Mouse (Mus musculus) CH12.LX (cell line): ENCODE measurements around the gene Mgp. TPM values are rescaled to one million over a fixed set of nuclear protein-coding genes. Genes with fewer than 3 reads are reported as not detected.

Source experiments
- DNase-seq: peaks from one replicate; pipeline ENCODE4 v3.0.0-alpha.2; 2013; ENCODE audit errors: extremely low read depth
- H3K27ac ChIP-seq: 2 replicates; pipeline ENCODE4 v1.5.1; 2012; ENCODE audit warnings: low read depth, mild to moderate bottlenecking, control low read depth, moderate library complexity; ENCODE audit not compliant: insufficient read depth
- H3K27me3 ChIP-seq: replicated peaks from 2 replicates; pipeline ENCODE3; 2012; ENCODE audit warnings: inconsistent platforms
- H3K36me3 ChIP-seq, 2 experiments: replicated peaks in 1 of 2; 2 replicates each; pipeline versions ENCODE3 to v1.6.1; 2012; ENCODE audit warnings: inconsistent platforms in 1 of 2, low read length in 1 of 2, mild to moderate bottlenecking in 1 of 2, mixed read lengths in 1 of 2, moderate library complexity in 1 of 2; ENCODE audit not compliant: control insufficient read depth in 1 of 2, insufficient read depth in 1 of 2
- H3K4me1 ChIP-seq, 2 experiments: 2 replicates each; pipeline ENCODE4 v1.6.1; 2012; ENCODE audit warnings: inconsistent platforms in 1 of 2, moderate library complexity in 1 of 2; ENCODE audit not compliant: insufficient read depth in 2 of 2, control insufficient read depth in 1 of 2
- H3K4me2 ChIP-seq: 2 replicates; pipeline ENCODE4 v1.6.1; 2012; ENCODE audit warnings: low read depth, mild to moderate bottlenecking, control low read depth; ENCODE audit not compliant: poor library complexity, insufficient read depth, severe bottlenecking
- H3K4me3 ChIP-seq, 3 experiments: fragments of 150-350 bp in 1 of 3; sonication (generic) in 1 of 3; replicated peaks in 1 of 3; 2 replicates each; pipeline versions ENCODE3 to v1.5.1; 2011 to 2012; ENCODE audit warnings: low read depth in 2 of 3, low read length in 2 of 3, mild to moderate bottlenecking in 2 of 3, moderate library complexity in 2 of 3, control low read depth in 1 of 3, improper control_type of control experiment in 1 of 3, inconsistent platforms in 1 of 3, mixed read lengths in 1 of 3; ENCODE audit not compliant: poor library complexity in 1 of 3
- H3K79me2 ChIP-seq: replicated peaks from 2 replicates; pipeline ENCODE4 v1.6.1; 2012; ENCODE audit warnings: mild to moderate bottlenecking, moderate library complexity; ENCODE audit not compliant: control insufficient read depth, poor library complexity, insufficient read depth, severe bottlenecking; ENCODE audit errors: extremely low read depth
- H3K9ac ChIP-seq: 2 replicates; pipeline ENCODE4 v1.6.1; 2012; ENCODE audit warnings: low read depth, mild to moderate bottlenecking, control low read depth, moderate library complexity; ENCODE audit not compliant: insufficient read depth
- H3K9me3 ChIP-seq: replicated peaks from 2 replicates; pipeline ENCODE3; 2012; ENCODE audit warnings: low read length, inconsistent platforms, mixed read lengths
- CHD2 ChIP-seq: IDR thresholded peaks from 2 replicates; pipeline ENCODE4 v1.6.1; 2011; ENCODE audit warnings: low read length, improper control_type of control experiment
- E2F4 ChIP-seq: IDR thresholded peaks from 2 replicates; pipeline ENCODE4 v1.6.1; 2011; ENCODE audit warnings: low read depth, low read length, improper control_type of control experiment; ENCODE audit not compliant: insufficient replicate concordance
- ELF1 ChIP-seq: IDR thresholded peaks from 2 replicates; pipeline ENCODE4 v1.6.1; 2014; ENCODE audit warnings: low read depth, mild to moderate bottlenecking, inconsistent platforms, low read length, improper control_type of control experiment
- EP300 ChIP-seq: IDR thresholded peaks from 2 replicates; pipeline ENCODE4 v1.6.1; 2011; ENCODE audit warnings: low read length, improper control_type of control experiment
- HCFC1 ChIP-seq: IDR thresholded peaks from 2 replicates; pipeline ENCODE4 v1.6.1; 2012; ENCODE audit warnings: low read depth, mild to moderate bottlenecking, inconsistent platforms, low read length, improper control_type of control experiment
- JUN ChIP-seq: IDR thresholded peaks from 2 replicates; pipeline ENCODE4 v1.6.1; 2011; ENCODE audit warnings: low read depth, mild to moderate bottlenecking, low read length, improper control_type of control experiment, moderate library complexity; ENCODE audit not compliant: insufficient read depth
- JUND ChIP-seq: conservative IDR thresholded peaks from 2 replicates; pipeline ENCODE4 v1.6.1; 2011; ENCODE audit warnings: low read depth, low read length, improper control_type of control experiment
- MAX ChIP-seq: IDR thresholded peaks from 2 replicates; pipeline ENCODE4 v1.6.1; 2011; ENCODE audit warnings: low read length, improper control_type of control experiment
- MAZ ChIP-seq: IDR thresholded peaks from 2 replicates; pipeline ENCODE4 v1.6.1; 2012; ENCODE audit warnings: low read depth, mild to moderate bottlenecking, inconsistent platforms, low read length, improper control_type of control experiment, moderate library complexity
- MEF2A ChIP-seq: IDR thresholded peaks from 2 replicates; pipeline ENCODE4 v1.6.1; 2014; ENCODE audit warnings: low read depth, mild to moderate bottlenecking, inconsistent platforms, low read length, improper control_type of control experiment, borderline replicate concordance
- NELFE ChIP-seq: IDR thresholded peaks from 2 replicates; pipeline ENCODE4 v1.6.1; 2011; ENCODE audit warnings: low read depth, low read length, improper control_type of control experiment
- NRF1 ChIP-seq: IDR thresholded peaks from 2 replicates; pipeline ENCODE4 v1.6.1; 2014; ENCODE audit warnings: low read depth, mild to moderate bottlenecking, inconsistent platforms, low read length, improper control_type of control experiment, moderate library complexity
- PAX5 ChIP-seq: IDR thresholded peaks from 2 replicates; pipeline ENCODE4 v1.6.1; 2012; ENCODE audit warnings: low read length, inconsistent platforms, mixed read lengths
- POLR2A ChIP-seq: IDR thresholded peaks from 2 replicates; pipeline ENCODE4 v1.6.1; 2011; ENCODE audit warnings: low read depth, mild to moderate bottlenecking, improper control_type of control experiment, low read length
- POLR2AphosphoS2 ChIP-seq: IDR thresholded peaks from 2 replicates; pipeline ENCODE4 v1.6.1; 2011; ENCODE audit warnings: low read depth, low read length, improper control_type of control experiment
- SIN3A ChIP-seq: IDR thresholded peaks from 2 replicates; pipeline ENCODE4 v1.6.1; 2012; ENCODE audit warnings: low read length, improper control_type of control experiment, inconsistent platforms
- UBTF ChIP-seq: IDR thresholded peaks from 2 replicates; pipeline ENCODE4 v1.6.1; 2012; ENCODE audit warnings: low read depth, mild to moderate bottlenecking, inconsistent platforms, low read length, improper control_type of control experiment, moderate library complexity
- USF2 ChIP-seq: conservative IDR thresholded peaks from 2 replicates; pipeline ENCODE4 v1.6.1; 2011; ENCODE audit warnings: low read depth, low read length, improper control_type of control experiment
- ZC3H11A ChIP-seq: IDR thresholded peaks from 2 replicates; pipeline ENCODE4 v1.6.1; 2012; ENCODE audit warnings: low read depth, mild to moderate bottlenecking, inconsistent platforms, low read length, improper control_type of control experiment
- ZKSCAN1 ChIP-seq: IDR thresholded peaks from 2 replicates; pipeline ENCODE4 v1.6.1; 2012; ENCODE audit warnings: low read depth, inconsistent platforms, low read length, improper control_type of control experiment, borderline replicate concordance
- ZMIZ1 ChIP-seq: IDR thresholded peaks from 2 replicates; pipeline ENCODE4 v1.6.1; 2012; ENCODE audit warnings: low read depth, mild to moderate bottlenecking, inconsistent platforms, low read length, improper control_type of control experiment
- ZNF384 ChIP-seq: IDR thresholded peaks from 2 replicates; pipeline ENCODE4 v1.6.1; 2012; ENCODE audit warnings: low read depth, low read length, improper control_type of control experiment, inconsistent platforms
- dilution Hi-C: fragments of 300-500 bp; cut with MboI; formaldehyde crosslinking; loops from 2 replicates; pipeline ENCODE4 v1.14.3; 2020; ENCODE audit warnings: low sequenced_read_pairs; ENCODE audit not compliant: extremely low pct_unique_long_range_greater_than_20kb, extremely low pct_ligation_motif_present
- in situ Hi-C: fragments of 300-500 bp; cut with MboI; formaldehyde crosslinking; loops from 3 replicates; pipeline ENCODE4 v1.14.3; 2019; ENCODE audit warnings: low sequenced_read_pairs, low pct_ligation_motif_present, low pct_unique_long_range_greater_than_20kb, mixed read lengths
- polyA plus RNA-seq: library from polyadenylated mRNA; unstranded; fragments of >175 nt; gene quantifications from 2 replicates; pipeline ENCODE4 v1.2.1, GENCODE M21; 2012; ENCODE audit warnings: low read depth; ENCODE audit not compliant: insufficient read length
- total RNA-seq, 2 experiments: library from RNA; depleted of rRNA; stranded (reverse); fragments of 300-350 nt in 1 of 2; fragments of >200 nt in 1 of 2; gene quantifications; 2 replicates each; pipeline ENCODE4 v1.2.3; 2012 to 2014

Gene Mgp
- total and polyA plus RNA-seq, 3 experiments, result not detected

DNA sequence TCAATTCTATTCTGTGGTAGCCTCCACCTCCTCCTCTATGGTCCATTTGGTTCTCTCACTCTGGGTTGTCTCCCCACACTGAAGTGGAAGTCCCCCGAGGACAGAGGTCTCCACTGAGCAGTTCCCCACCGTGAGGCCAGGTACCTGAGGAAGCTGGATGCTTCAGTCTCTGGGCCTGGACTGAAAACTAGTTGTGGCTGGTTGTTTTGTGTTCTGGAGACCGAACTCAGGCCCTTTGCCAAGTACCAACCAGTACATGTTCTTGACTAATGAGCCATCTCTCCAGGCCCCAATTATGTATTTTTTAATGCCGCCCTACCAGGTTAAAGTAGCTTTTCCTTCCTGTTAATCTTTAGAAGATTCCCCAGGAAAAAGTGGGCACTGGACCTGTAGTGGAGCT lies 23.3 kb downstream of the Mgp start:
- TF ChIP-seq NRF1 (no peak), EP300 (no peak)
- no peak for DNase-seq
- peaks cover 12 to 47% of the 10 kb centered on the region in 2 experiments for H3K36me3 ChIP-seq
- no peaks in the 10 kb centered on the region for H3K27me3 ChIP-seq
- dilution Hi-C loops, result loop anchor here (25.0 kb wide), 1 partner anchor 135 kb away; no protein-coding TSS in a partner anchor
- H3K4me1 ChIP-seq, result peaks cover 34 to 78% of the 10 kb centered on the region in 2 experiments
- H3K4me2 ChIP-seq, result no peak overlapping the region
- H3K4me3 ChIP-seq, result no peak overlapping the region
- H3K27ac ChIP-seq, result no peak overlapping the region
- no peaks in the 10 kb centered on the region for H3K79me2 ChIP-seq
- in situ Hi-C loops, result no loop called here
- no peaks in the 10 kb centered on the region for H3K9me3 ChIP-seq
- no peak overlapping the region; the same call in 1 of the 2 replicates for H3K9ac ChIP-seq

DNA sequence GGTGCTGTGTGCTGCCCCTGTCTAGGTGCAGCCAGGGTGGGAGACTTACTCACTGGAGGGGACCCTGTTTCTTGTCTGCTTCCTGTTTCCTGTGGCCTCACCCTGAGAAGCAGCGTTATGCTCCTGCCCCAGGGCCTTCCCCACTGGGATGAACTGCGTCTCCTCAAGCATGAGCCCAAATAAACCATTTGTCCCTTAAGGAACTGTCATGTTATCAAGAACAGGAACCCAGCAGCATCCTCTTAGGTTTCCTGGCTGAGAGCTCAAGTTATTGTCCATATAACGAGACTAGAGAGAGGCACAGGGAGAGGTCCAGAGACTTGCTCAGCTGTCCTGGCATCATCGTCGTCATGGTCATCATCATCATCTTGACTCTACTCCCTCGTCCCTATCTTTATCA lies 25.4 kb downstream of the Mgp start:
- Histone ChIP-seq H3K27ac (no peak overlapping the region), H3K79me2 (peaks cover 2% of the 10 kb centered on the region; the same call in 1 of the 2 replicates), H3K4me3 (no peak overlapping the region), H3K4me2 (no peak overlapping the region), H3K9ac (no peak overlapping the region), H3K27me3 (no peaks in the 10 kb centered on the region), H3K36me3 (peaks cover 14 to 55% of the 10 kb centered on the region in 2 experiments), H3K9me3 (no peaks in the 10 kb centered on the region), H3K4me1 (peaks cover 29 to 72% of the 10 kb centered on the region in 2 experiments)
- TF ChIP-seq UBTF, result no peak
- no peak for TF ChIP-seq MAX
- no peak for TF ChIP-seq USF2
- TF ChIP-seq E2F4, result no peak
- no peak for TF ChIP-seq ZC3H11A
- TF ChIP-seq HCFC1, result no peak
- no peak for TF ChIP-seq JUN
- no peak for TF ChIP-seq JUND
- no peak for TF ChIP-seq ELF1
- TF ChIP-seq MAZ, result no peak
- no peak for TF ChIP-seq MEF2A
- no peak for TF ChIP-seq ZKSCAN1
- no peak for DNase-seq
- in situ Hi-C loops, result no loop called here
- dilution Hi-C loops, result loop anchor here (25.0 kb wide), 1 partner anchor 137 kb away; no protein-coding TSS in a partner anchor

DNA sequence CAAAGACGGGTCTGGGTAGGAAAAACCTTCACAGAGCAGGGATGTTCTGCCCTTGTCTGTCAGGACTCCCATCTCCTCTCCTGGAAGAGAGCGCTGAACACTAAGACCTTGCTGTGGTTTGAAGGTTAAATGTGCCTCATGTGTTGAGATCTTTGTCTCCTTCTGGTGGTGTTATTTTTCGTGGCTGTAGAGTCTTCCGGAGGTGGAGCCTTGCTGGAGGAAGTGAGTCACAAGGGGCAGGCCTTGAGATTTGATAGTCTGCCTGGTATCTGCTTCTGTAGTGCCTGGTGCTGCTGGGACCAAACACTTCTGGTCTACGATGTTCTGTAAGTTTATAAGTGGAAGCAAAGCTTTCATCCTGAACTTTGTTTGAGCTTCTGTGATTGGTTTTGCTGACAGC lies 26.7 kb downstream of the Mgp start:
- Histone ChIP-seq H3K9me3 (no peaks in the 10 kb centered on the region), H3K27ac (no peak overlapping the region), H3K4me1 (peaks cover 21 to 64% of the 10 kb centered on the region in 2 experiments), H3K4me2 (no peak overlapping the region), H3K4me3 (no peak overlapping the region), H3K79me2 (peaks cover 5% of the 10 kb centered on the region; the same call in 1 of the 2 replicates), H3K27me3 (no peaks in the 10 kb centered on the region), H3K9ac (no peak overlapping the region), H3K36me3 (peaks cover 17 to 63% of the 10 kb centered on the region in 2 experiments)
- TF ChIP-seq ZKSCAN1 (no peak), PAX5 (no peak), JUND (no peak), CHD2 (no peak), JUN (no peak), ZC3H11A (no peak), ELF1 (no peak), NELFE (no peak), ZMIZ1 (no peak), ZNF384 (no peak), MEF2A (no peak), POLR2AphosphoS2 (no peak), SIN3A (no peak), POLR2A (no peak)
- DNase-seq, result no peak
- dilution Hi-C loops (no loop called here), in situ Hi-C loops (no loop called here)
